Mouse (Mus musculus) ovary, postnatal 14 days (tissue): ENCODE results near the gene Vmp1.

ENCODE experiments used
- DNase-seq: peaks from one replicate; pipeline ENCODE4 v3.0.0; 2022; ENCODE audit warnings: low spot score

The Vmp1 gene

GRCm38 (mm10) chr11:86583990-86584897, 99.4 kb downstream of the Vmp1 start:
- DNase-seq, result no peak

- DNase-seq, result no peak
Observed at GRCm38 (mm10) chr11:86583313-86583825, 100.3 kb downstream of the Vmp1 start.

GRCm38 (mm10) chr11:86582543-86583260, 100.9 kb downstream of the Vmp1 start:
- DNase-seq, result no peak

- DNase-seq, result no peak
Observed at GRCm38 (mm10) chr11:86581943-86582542, 101.6 kb downstream of the Vmp1 start.

GRCm38 (mm10) chr11:86581250-86581753, 102.3 kb downstream of the Vmp1 start:
- no peak for DNase-seq

GRCm38 (mm10) chr11:86580319-86581113, 103.1 kb downstream of the Vmp1 start:
- no peak for DNase-seq

- no peak for DNase-seq
Observed at GRCm38 (mm10) chr11:86579731-86580318, 103.8 kb downstream of the Vmp1 start.

GRCm38 (mm10) chr11:86578809-86579730, 104.6 kb downstream of the Vmp1 start:
- no peak for DNase-seq

GRCm38 (mm10) chr11:86578106-86578808, 105.4 kb downstream of the Vmp1 start:
- DNase-seq, result no peak

GRCm38 (mm10) chr11:86577231-86577630, 106.4 kb downstream of the Vmp1 start:
- no peak for DNase-seq

GRCm38 (mm10) chr11:86575632-86576378, 107.8 kb downstream of the Vmp1 start:
- DNase-seq, result no peak

GRCm38 (mm10) chr11:86574408-86574807, 109.2 kb downstream of the Vmp1 start:
- no peak for DNase-seq

- no peak for DNase-seq
Observed at GRCm38 (mm10) chr11:86573646-86574231, 109.9 kb downstream of the Vmp1 start.

- DNase-seq, result no peak
Observed at GRCm38 (mm10) chr11:86572623-86573022, 111.0 kb downstream of the Vmp1 start.

- no peak for DNase-seq
Observed at GRCm38 (mm10) chr11:86571871-86572270, 111.8 kb downstream of the Vmp1 start.

GRCm38 (mm10) chr11:86571047-86571855, 112.4 kb downstream of the Vmp1 start:
- no peak for DNase-seq

- DNase-seq, result no peak
Observed at GRCm38 (mm10) chr11:86570261-86570746, 113.3 kb downstream of the Vmp1 start.
